Mouse (Mus musculus): ENCODE data around the gene Olfr56.

The Olfr56 gene

DNA sequence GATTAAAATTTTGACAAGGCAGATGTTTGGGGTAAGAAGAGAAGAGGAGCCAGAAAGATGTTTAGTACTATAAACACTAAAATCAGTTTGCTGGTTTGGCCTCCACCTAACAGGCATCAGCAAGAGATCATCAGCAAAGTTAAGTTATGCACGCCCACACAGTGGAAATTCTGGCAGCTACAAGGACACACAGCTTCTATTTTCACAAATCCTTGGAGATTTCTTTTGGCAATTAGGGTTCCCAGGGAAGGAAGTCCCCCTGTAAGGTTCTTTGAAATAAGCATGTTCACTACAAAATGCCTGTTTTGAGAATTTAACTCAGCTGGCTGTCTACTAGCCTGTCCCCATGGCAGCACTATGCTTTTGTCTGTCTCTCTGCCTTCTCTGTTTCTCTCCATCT lies 132.3 kb downstream of the Olfr56 start:
- in situ Hi-C loops (cut with MboI; ENCODE audit: low pct_unique_long_range_greater_than_20kb in 1 of 2, low sequenced_read_pairs in 2 of 2, unreplicated experiment in 1 of 2) = no loop called here

DNA sequence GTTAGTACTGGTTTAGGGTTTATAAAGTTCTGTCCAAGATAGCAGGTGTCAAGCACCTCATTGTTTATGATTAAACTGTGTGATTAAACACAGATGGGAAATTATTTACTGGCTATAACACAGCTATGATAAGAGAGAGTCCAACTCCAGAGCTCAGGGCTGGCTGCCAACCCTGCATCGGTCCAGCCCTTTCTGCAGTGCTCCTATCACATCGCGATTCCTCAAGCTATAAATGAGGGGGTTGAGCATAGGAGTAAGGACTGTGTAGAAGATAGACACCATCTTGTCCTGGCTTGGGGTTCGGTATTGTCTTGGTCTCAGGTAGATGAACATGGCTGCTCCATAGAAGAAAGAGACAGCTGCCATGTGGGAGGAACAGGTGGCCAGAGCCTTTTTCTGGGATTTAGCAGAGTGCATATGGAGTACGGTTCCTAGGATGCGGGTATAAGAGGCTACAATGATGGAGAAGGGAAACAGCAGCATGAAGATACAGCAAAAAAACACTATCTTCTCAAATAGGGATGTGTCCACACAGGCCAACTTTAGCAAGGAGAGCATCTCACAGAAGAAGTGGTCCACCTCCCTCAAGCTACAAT lies 134.0 kb downstream of the Olfr56 start:
- in situ Hi-C loops (cut with MboI; ENCODE audit: low pct_unique_long_range_greater_than_20kb in 1 of 2, low sequenced_read_pairs in 2 of 2, unreplicated experiment in 1 of 2) = no loop called here

DNA sequence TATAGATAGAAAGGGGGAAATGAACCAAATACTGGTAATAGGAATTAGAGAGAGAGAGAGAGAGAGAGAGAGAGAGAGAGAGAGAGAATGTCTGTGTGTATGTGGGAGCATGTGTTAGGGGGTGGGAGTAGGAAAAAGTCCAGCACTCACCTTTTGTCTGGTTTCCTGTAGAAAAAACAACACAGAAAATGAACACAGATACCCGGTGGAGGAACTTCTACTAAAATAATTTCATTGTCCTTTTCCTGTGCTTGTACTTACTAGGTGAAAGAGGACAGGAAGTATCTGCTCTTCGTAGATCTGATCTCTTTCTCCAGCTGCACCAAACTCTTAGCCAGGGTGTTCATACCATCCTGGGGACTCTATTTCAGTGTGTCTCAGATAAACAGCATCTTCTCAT lies 135.5 kb downstream of the Olfr56 start:
- in situ Hi-C loops (cut with MboI; ENCODE audit: low pct_unique_long_range_greater_than_20kb in 1 of 2, low sequenced_read_pairs in 2 of 2, unreplicated experiment in 1 of 2) = no loop called here

DNA sequence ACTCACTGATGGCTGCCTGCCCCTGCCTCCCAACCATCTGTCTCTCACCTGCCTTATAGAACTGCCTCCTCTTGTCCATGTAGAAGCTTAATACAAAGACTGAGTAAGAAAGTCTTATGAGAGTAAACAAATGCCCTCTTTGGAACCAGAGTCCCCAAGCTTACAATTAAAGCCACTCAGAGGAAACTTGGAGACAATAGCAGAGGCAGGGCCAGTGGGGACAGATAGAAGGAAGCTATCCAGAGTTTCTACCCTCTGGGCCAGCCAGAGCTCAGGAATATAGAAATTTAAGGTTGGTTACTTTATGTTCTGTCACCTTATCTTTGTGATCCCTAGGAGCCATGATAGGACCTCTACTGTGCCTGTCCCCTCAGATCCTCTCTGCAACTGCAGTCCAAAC lies 136.1 kb downstream of the Olfr56 start, which contains the start of gene Olfr1396:
TSS of gene Olfr1396 (minus strand) at position 101 of the 400 bp plus-strand sequence.
- in situ Hi-C loops (cut with MboI; ENCODE audit: low pct_unique_long_range_greater_than_20kb in 1 of 2, low sequenced_read_pairs in 2 of 2, unreplicated experiment in 1 of 2) = no loop called here

DNA sequence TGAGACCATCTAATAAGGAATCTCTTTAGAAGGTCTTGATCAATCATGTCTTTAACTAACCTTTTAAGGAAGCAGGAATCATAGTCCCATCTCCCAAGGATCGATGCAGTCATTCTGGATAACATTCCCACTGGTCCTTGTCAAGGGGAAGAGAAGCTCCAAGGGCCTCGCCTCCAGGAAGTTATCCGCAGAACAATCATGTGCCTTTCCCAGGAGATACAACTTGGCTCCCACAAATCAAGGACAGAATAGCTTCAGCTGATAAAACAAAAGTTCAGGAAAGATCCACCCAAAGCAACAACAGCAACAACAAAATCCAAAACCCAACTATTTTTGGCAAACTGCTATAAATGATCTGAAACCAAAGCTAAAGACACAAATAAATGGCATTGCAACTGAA lies 140.9 kb downstream of the Olfr56 start:
- in situ Hi-C loops (cut with MboI; ENCODE audit: low pct_unique_long_range_greater_than_20kb in 1 of 2, low sequenced_read_pairs in 2 of 2, unreplicated experiment in 1 of 2) = no loop called here

DNA sequence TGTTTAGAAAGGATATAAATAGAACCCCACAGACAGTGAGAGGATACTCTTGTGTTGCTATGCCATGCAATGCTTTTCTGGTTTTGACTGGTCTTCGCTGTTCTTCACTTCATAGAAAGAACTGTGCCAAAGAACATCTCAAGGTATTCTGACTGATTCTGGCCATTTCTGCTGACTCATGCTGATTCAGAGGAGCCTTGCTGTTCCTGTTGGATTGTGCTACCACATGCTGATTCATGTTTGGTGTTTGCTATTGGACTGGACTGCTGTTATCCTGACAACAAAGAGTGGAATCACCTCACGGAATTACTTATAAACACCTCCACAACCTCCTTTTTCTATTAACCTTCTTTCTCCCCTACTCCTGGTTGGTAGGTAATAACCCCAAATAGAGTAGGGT lies 145.5 kb downstream of the Olfr56 start:
- in situ Hi-C loops (cut with MboI; ENCODE audit: low pct_unique_long_range_greater_than_20kb in 1 of 2, low sequenced_read_pairs in 2 of 2, unreplicated experiment in 1 of 2) = no loop called here

DNA sequence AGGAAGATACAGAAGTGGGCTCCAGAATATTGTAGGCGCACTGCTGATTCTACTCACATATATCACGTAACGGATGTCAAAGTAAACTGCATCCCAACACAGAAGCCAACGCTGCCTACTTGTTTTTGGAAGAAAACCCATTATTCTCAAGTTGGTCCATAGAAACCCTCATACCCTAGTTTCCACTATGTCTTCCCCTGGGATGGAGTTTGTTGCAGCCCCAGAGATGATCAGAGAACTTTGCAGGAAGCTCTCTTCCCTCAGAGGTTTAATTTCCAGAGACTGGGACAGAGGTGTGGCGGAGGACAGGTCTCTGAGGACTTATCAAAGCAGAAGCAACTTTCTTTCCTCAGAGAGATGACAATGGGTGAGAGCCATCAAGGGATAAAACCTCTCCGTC lies 163.3 kb downstream of the Olfr56 start, which contains the start of gene Olfr1395:
TSS of gene Olfr1395 (plus strand) at position 301 of the 400 bp plus-strand sequence.
- in situ Hi-C loops (cut with MboI; ENCODE audit: low pct_unique_long_range_greater_than_20kb in 1 of 2, low sequenced_read_pairs in 2 of 2, unreplicated experiment in 1 of 2) = no loop called here

DNA sequence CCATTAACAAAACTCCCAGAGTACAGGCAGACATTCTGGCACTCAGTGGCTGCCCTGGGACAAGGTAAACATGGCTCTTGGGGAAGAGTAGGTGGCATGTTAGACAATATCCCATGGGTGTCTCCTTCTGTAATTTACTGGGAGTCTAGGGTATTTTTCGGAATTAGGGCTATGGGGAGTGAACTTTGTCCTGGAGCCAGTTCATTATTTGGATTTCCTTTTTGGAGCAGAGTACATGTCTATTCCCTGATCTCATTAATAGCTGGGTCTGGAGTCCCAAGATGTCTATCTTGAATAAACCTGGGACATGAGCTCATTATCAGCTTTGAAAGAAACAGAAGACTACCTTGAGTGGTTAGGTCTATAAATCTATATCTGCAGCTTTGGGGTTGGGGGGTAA lies 175.4 kb downstream of the Olfr56 start, which contains the start of gene Olfr1394:
TSS of gene Olfr1394 (plus strand) at position 301 of the 400 bp plus-strand sequence.
- in situ Hi-C loops (cut with MboI; ENCODE audit: low pct_unique_long_range_greater_than_20kb in 1 of 2, low sequenced_read_pairs in 2 of 2, unreplicated experiment in 1 of 2) = no loop called here

DNA sequence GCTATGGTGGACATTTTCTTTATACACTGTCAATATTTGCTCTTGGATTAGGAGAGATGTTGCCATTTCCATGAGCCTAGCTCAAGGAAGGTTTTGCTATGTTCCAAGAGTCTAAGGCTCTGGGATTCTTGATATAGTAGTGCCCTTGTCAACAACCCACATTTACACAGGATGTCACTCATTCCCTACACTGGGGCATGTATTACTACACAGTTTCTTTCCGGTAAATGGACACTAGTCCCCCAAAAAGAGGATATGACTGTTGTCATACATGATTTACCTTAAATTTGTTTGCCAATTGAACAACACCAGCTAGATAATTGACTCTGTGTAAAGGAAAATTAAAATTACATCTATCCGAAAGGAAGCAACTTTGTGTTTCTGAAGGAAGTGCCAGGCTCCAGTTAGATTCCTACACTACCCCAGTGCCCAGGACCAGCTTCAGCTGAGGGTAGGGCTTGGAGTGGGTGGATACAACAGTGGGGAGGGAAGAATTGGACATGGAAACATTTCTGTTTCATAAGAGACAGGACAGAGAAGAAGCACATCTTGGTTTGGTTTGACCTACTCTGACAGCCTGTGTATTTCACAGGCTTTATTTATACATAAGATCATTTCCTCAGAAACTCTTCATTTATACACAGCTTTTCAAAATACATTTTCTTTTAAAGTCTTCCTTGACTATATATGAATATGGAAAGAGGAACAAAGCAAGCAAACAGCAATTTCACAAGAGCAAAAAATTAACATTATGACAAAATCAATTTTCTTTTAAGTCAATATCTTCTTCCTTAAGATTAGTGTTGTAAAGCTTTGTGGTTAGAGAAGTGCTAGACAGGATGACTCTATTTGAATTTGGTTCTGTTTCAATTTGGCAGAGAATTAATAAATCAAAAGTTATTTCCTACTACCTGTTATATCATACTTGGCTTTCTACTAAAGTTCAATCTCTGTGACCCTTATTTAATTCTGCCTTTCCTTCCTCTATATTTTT lies 178.4 kb downstream of the Olfr56 start:
- in situ Hi-C loops (cut with MboI; ENCODE audit: low pct_unique_long_range_greater_than_20kb in 1 of 2, low sequenced_read_pairs in 2 of 2, unreplicated experiment in 1 of 2) = no loop called here

DNA sequence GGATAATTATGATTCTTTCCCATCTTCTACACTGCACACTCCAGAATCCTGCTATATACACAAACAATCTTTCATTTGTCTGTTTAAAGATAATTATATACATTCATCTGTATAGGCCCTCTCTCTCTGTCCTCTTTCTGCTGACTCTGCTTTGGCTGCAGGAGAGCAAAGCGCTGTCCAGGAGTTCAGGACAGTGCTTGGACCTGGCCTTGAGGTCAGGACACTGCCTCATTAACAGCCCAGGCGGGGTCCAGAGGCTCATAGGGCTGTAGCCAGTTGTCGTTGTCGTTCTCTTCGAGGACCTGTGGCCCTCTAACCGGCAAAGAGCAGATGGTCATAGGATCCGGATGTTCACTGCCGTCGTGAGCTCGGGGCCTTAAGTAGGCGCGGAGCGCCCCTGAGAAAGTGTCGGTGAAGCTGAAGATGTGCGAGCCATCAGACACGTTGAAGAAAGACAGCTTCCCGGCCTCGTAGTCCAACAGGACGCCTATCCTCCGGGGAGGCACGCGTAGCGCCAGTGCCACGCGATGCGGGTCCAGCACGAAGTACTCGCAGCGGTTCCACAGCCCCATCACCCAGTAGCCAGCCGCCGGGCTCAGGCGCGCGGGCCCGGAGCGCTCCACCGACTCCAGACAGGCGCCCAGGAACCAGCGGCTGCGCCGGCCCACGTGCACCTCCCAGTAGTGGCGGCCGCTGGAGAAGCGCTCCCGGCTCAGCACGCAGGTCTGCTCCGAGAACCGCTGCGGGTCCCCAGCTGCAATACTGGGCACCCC lies 190.3 kb downstream of the Olfr56 start:
- in situ Hi-C loops (cut with MboI; ENCODE audit: low pct_unique_long_range_greater_than_20kb in 1 of 2, low sequenced_read_pairs in 2 of 2, unreplicated experiment in 1 of 2) = no loop called here

DNA sequence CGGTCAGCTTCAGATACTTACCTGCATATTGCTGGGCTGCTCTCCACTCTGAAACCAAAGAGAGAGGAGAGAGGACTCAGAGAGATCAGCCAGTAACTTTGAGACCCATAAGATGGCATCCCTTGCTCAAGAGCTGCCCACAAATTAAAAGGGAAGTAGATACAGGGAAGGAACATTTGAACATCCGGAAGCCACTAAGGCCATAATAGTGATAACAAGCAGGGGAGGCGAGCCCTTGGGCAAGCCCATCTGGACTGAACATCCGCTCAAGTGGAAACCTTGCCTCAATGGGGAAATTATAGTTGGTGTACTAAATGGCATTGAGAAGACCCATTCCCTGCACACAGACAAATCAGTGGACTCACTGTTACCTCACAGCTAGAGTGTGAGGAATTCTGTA lies 191.9 kb downstream of the Olfr56 start:
- in situ Hi-C loops (cut with MboI; ENCODE audit: low pct_unique_long_range_greater_than_20kb in 1 of 2, low sequenced_read_pairs in 2 of 2, unreplicated experiment in 1 of 2) = no loop called here

DNA sequence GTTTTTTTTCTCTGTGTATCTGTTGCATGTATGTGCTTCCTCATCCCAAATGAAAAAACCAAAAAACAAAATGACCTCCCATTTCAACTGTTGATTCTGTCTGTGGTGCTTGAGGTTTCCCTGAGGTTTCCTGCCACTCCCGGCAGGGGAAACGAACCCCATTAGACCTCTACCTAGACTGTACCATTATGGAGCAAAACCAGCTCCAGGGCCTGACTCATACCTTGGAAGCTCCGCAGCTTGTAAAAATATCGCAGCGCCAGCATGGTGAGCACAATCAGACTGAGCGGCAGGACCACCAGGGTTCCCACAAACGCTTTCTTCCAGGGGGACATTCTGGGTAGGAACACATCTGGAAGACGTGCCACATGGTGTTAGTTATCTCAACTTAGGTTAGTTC lies 196.7 kb downstream of the Olfr56 start:
- in situ Hi-C loops (cut with MboI; ENCODE audit: low pct_unique_long_range_greater_than_20kb in 1 of 2, low sequenced_read_pairs in 2 of 2, unreplicated experiment in 1 of 2) = loop anchor here in 1 of 2 experiments (25.0 kb wide), 1 partner anchor 237 kb away; the partner anchor contains the start of gene Olfr1389

DNA sequence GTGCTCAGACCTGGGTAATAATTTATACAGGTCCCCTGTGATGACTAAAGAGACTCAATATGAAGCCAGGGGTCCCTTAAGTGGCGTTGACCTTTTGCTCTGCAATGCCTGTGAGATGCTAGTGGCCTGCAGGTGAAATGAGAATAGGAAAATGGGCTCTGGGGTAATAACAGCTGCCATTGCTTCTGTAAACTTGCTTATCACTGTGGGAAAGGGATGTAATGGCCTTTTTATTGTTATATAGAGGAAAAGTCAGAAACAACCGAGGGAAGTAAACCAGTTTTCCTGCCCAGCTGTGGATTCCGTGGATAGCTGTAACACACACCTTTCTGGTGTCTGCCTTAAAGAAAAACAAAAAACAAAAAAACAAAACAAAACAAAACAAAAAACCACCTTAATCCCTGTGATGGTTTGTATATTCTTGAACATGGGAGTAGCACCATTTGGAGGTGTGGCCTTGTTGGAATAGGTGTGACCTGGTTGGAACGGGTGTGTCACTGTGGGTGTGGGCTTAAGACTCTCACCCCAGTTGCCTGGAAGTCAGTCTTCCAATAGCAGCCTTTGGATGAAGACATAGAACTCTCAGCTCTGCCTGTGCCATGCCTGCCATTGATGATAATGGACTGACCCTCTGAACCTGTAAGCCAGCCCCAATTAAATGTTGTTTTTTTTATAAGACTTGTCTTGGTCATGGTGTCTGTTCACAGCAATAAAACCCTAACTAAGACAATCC lies 197.5 kb downstream of the Olfr56 start:
- in situ Hi-C loops (cut with MboI; ENCODE audit: low pct_unique_long_range_greater_than_20kb in 1 of 2, low sequenced_read_pairs in 2 of 2, unreplicated experiment in 1 of 2) = loop anchor here in 1 of 2 experiments (25.0 kb wide), 1 partner anchor 236 kb away; the partner anchor contains the start of gene Olfr1389

DNA sequence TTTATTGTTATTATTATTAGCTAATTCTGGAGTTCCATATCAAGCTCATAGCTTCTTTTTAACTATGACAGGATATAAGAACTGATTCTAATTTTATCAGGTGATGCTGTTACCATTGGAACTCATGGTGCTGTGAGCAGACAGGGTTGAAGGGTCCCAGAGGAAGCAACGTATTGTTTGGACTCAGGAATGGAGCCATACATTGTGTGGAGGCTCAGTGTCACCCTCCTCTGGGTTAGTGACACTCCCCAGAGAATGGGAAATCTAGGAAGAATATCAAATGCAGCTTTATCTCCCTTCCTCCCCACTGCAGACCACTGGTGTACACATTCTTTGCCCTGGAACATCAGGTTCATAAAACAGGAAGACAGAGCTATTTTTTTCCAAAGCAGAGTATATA lies 204.5 kb downstream of the Olfr56 start:
- in situ Hi-C loops (cut with MboI; ENCODE audit: low pct_unique_long_range_greater_than_20kb in 1 of 2, low sequenced_read_pairs in 2 of 2, unreplicated experiment in 1 of 2) = loop anchor here in 1 of 2 experiments (25.0 kb wide), 1 partner anchor 229 kb away; the partner anchor contains the start of gene Olfr1389

Data from mouse embryonic stem cell (cell line).